Mouse (Mus musculus) bone marrow, adult 2 months (tissue): ENCODE results near the gene Phf3. TPM values are rescaled to one million over a fixed set of nuclear protein-coding genes. Genes with fewer than 3 reads are reported as not detected.
"Not testable (repeated sequence)": the region's sequence is repeated elsewhere in the genome, so short reads cannot be mapped to it uniquely, and the experiment has no call there.

Experiments used
- H3K27ac ChIP-seq: fragments of 200-500 bp; 2 replicates; pipeline ENCODE4 v1.5.1; 2012; ENCODE audit warnings: low read depth, mild to moderate bottlenecking, control low read depth, inconsistent platforms, low read length; ENCODE audit not compliant: control insufficient read depth, poor library complexity, insufficient read depth
- H3K4me1 ChIP-seq: fragments of 200-500 bp; 2 replicates; pipeline ENCODE4 v1.6.1; 2011; ENCODE audit warnings: low read length; ENCODE audit not compliant: control insufficient read depth, insufficient read depth
- H3K4me3 ChIP-seq: fragments of 200-500 bp; replicated peaks from 2 replicates; pipeline ENCODE3; 2011; ENCODE audit warnings: mild to moderate bottlenecking, low read depth, low read length, control low read depth; ENCODE audit not compliant: control insufficient read depth
- CTCF ChIP-seq: fragments of 200-500 bp; IDR thresholded peaks from 2 replicates; pipeline ENCODE4 v1.5.1; 2011; ENCODE audit warnings: low read length, control low read depth; ENCODE audit not compliant: control insufficient read depth, insufficient read depth
- POLR2A ChIP-seq: fragments of 200-500 bp; IDR thresholded peaks from 2 replicates; pipeline ENCODE4 v1.6.1; 2011; ENCODE audit warnings: low read depth, mild to moderate bottlenecking, control low read depth, low read length, borderline replicate concordance; ENCODE audit not compliant: control insufficient read depth
- WGBS: fragments of 180-500 bp; shearing (Covaris S2); methylation state at CpG from one replicate; pipeline ENCODE4 v1.1.7; 2018; 5-methylcytosine and 5-hydroxymethylcytosine counted together
- polyA plus RNA-seq: library from polyadenylated mRNA; stranded (reverse); fragments of >200 nt; gene quantifications from 2 replicates; pipeline ENCODE4 v1.2.4, GENCODE M21; 2011; ENCODE audit warnings: low replicate concordance; ENCODE audit not compliant: missing spikeins, insufficient read depth, insufficient read length

Phf3 gene
- polyA plus RNA-seq, 1 experiment: 31.2 TPM

DNA sequence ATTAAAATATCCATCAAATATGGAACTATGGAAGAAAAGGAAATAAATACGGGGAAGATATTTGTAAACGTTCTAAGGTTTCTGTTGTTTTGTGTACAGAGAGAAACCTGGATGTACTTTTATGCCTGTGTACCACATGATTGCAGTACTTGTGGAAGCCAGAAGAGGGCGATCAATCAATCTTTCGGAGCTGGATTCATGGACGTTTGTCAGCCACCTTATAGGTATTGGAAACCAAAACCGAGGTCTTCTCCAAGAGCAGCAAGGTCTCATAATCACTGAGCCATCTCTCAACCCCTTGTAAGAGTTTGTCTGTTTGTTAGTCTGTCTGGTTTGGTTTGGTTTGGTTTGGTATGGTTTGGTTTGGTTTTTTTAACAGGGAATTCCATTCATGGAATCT lies 93.4 kb downstream of the Phf3 start:
- 49% methylated on average over 6 of the region's 6 CpGs for WGBS

DNA sequence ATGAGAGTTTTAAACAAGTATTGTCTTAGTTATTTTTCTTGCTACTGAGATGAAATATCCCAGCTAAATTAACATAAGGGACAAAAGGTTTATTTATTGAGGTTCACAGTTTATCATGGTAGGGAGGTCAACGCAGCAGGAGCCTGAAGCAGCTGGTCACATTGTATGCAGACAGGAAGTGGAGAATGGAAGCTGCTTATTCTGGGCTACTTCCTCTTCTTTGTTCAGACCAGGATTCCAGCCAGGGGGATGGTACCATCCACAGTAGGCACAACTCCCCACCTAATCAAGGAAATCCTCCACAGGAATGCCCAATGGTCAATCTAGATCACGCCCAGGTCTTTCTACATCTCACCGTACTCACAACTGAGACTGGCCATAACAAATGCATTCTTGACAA lies 94.2 kb downstream of the Phf3 start:
- Histone ChIP-seq H3K4me3 (no peak overlapping the region), H3K4me1 (peaks cover 2% of the 10 kb centered on the region; the same call in 1 of the 2 replicates), H3K27ac (no peak overlapping the region)
- 66% methylated on average over 3 of the region's 3 CpGs for WGBS
- TF ChIP-seq POLR2A (no peak), CTCF (no peak)

More for the DNA sequence above, 93.4 kb downstream of the Phf3 start:
- Histone ChIP-seq H3K4me3 (no peak overlapping the region), H3K4me1 (peaks cover 2% of the 10 kb centered on the region; the same call in 1 of the 2 replicates), H3K27ac (no peak overlapping the region)
- TF ChIP-seq CTCF: no peak
- no peak for TF ChIP-seq POLR2A

DNA sequence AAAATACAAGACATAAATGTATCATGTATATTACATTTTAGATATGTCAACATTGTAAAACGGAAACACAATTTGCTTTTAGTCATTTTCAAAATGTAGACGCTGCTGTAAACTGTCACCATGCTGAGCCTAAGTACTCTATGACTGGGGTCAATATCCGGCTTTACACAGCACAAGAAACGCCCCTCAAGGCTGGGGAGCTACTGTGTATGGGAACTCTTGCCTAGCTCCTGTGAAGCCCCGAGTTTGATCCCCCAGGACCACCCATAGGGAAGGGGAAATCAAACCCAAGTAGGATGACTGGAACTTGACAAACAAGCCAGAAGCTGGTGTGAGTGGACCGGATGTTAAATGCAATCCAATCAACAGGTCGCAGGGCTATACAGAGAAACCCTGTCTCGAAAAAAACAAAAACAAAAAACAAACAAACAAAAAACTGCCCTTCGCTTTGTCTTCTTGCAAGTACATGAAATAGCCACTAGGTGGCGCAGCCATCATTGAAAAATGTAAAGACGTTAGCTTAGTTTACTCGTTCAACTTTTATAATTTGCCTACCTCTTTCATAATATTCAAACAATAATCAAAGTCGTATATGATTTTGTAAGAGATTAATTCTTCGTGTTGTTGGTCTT lies 95.2 kb downstream of the Phf3 start:
- TF ChIP-seq POLR2A: no peak
- TF ChIP-seq CTCF: 0 out of 2 replicates have a peak, but pooled peaks have one; percentile 21
- Histone ChIP-seq H3K4me3 (no peak overlapping the region), H3K27ac (no peak overlapping the region), H3K4me1 (peaks cover 2% of the 10 kb centered on the region; the same call in 1 of the 2 replicates)
- 17% methylated on average over 14 of the region's 14 CpGs for WGBS

DNA sequence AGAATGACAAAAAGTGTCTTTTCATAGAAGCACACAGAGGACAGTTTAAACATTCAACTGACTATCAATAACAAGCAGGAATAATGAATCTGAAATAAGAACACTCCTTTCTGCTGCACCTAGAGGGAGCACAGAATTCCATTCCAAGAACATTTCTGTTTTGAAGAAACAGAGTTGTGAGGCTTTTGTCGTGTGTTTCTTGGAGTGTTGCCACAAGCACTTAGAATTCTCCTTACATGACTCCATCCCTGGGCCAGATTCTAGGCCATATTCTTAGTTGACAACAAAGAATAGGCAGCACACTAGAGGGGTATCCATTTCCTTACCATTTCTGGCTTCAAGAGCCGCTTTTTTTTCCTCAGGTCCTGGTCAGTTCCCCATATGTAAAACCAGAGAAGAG lies 97.5 kb downstream of the Phf3 start:
- H3K4me3 ChIP-seq: no peak overlapping the region
- peaks cover 2% of the 10 kb centered on the region; the same call in 1 of the 2 replicates for H3K4me1 ChIP-seq
- H3K27ac ChIP-seq: no peak overlapping the region
- TF ChIP-seq POLR2A (no peak), CTCF (no peak)
- 67% methylated on average over 2 of the region's 2 CpGs for WGBS

DNA sequence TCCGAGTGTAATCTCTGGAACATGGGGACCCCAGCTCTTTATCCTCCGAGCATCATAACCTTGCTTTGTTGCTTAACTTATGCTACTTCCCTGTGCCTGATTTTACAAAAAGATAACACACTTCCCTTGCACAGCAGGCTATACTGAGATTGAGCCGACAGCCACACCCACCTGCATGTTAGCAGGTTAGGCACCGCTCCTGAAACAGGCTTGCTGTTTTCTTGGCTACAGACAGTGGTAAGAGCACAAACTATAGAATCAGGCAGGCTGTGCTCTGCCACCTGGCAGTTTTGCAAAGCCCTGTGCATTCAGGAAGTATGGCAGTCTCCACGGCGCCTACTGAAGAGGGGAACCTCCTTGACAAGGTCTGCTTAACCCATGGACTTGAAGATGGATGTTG lies 100.1 kb downstream of the Phf3 start:
- Histone ChIP-seq H3K4me3 (no peak overlapping the region), H3K4me1 (no peaks in the 10 kb centered on the region), H3K27ac (no peak overlapping the region; the same call in 1 of the 2 replicates)
- TF ChIP-seq POLR2A (no peak), CTCF (no peak)
- 41% methylated on average over 6 of the region's 6 CpGs for WGBS

DNA sequence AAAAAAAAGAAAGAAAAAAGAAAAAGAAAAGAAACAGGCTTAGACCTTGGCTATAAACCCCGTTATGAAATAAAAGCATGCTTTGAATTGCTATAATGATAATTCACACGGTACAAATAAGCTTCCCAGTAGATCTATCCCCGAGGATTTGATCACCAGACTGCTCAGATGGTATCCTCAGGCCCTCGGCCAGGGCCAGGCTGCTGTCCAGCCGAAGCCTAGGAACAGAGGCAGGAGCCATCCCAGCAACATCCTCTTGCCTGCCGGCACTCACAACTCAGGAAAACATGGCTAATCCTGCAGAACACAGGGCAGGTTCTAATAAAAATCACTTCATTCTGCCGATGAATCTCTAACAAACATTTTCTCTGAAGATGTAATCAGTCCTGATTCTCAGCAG lies 100.9 kb downstream of the Phf3 start:
- WGBS: 83% methylated on average over 7 of the region's 7 CpGs
- no peaks in the 10 kb centered on the region for H3K4me1 ChIP-seq
- H3K27ac ChIP-seq: no peak overlapping the region
- no peak overlapping the region for H3K4me3 ChIP-seq
- TF ChIP-seq CTCF: no peak
- no peak for TF ChIP-seq POLR2A

DNA sequence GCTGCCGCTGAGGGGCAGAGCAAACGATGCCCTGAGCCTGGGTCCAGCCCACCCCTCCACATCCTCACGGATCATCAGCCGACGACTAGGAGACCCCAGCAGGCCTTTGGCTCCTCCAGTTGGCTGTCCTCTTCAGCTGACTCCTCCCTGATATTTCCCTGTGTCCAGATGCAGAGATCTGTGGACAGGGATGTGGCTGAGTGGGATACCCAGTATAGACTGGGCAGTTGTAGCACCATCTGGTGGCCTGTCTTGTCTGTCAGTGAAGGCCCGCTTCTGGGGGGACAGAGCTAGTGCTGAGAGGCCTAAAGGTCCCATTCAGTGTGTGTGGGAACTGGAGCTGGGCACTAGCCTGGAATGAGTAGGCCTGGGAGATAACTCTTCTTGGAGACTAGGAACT lies 101.9 kb downstream of the Phf3 start:
- WGBS: 79% methylated on average over 6 of the region's 6 CpGs
- H3K4me1 ChIP-seq: no peaks in the 10 kb centered on the region

DNA sequence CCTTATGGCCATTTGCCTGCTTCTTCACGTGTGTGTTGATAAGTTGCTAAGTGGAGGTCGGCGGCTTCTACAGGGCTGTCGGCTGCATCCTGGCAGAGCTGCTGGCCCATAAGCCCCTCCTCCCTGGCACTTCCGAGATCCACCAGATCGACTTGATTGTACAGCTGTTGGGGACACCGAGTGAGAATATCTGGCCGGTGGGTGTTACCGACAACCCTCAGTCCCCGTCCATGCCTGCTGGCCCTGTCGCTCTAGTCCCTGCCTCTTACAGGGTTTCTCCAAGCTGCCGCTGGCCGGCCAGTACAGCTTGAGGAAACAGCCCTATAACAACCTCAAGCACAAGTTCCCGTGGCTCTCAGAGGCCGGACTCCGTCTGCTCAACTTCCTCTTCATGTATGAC lies 103.1 kb downstream of the Phf3 start:
- WGBS: 67% methylated on average over 13 of the region's 16 CpGs
- not testable (repeated sequence) for H3K4me3 ChIP-seq, H3K4me1 ChIP-seq, H3K27ac ChIP-seq

More for the DNA sequence above, 101.9 kb downstream of the Phf3 start:
- no peak overlapping the region for H3K27ac ChIP-seq
- no peak overlapping the region for H3K4me3 ChIP-seq
- no peak for TF ChIP-seq CTCF
- no peak for TF ChIP-seq POLR2A

DNA sequence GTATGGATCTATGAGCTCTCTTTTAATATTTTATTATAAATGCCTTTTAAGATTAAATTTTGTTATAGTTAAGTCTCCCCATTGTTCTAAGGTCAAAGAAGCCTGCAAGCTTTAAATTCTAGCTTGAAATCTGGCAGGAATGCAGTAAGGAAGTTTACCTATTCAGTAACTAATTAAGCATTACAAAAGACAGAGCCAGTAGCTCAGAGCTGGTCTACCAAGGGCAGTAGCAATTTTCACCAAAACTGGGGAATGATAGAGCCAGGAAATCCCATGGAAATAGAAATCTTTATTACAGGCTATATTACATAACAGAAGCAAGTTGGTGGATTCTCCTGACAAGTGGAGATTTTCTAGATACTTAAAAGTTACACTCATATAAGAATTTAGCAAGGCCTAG lies 116.9 kb downstream of the Phf3 start:
- Histone ChIP-seq H3K27ac (no peak overlapping the region), H3K4me1 (no peaks in the 10 kb centered on the region), H3K4me3 (no peak overlapping the region)
- TF ChIP-seq CTCF (no peak), POLR2A (no peak)
